Mouse (Mus musculus) adrenal gland, adult 8-10 months (tissue): ENCODE data around the gene Lck. TPM values are rescaled to one million over a fixed set of nuclear protein-coding genes. Genes with fewer than 3 reads are reported as not detected.

Experiments
- DNase-seq: peaks from one replicate; pipeline ENCODE4 v3.0.0; 2022
- total RNA-seq, 4 experiments: library from RNA; stranded (reverse); gene quantifications; 2 replicates each; pipeline ENCODE4 v1.2.4; 2022

Lck gene
- total RNA-seq: 1 to 10 TPM; 1.9 to 3.5 (median 2.6) TPM

- no peak for DNase-seq
These were observed at the start of gene Lck for GRCm38 (mm10) chr4:129573430-129573829. TSS of gene Lck (minus strand) at chr4:129573641.

DNA sequence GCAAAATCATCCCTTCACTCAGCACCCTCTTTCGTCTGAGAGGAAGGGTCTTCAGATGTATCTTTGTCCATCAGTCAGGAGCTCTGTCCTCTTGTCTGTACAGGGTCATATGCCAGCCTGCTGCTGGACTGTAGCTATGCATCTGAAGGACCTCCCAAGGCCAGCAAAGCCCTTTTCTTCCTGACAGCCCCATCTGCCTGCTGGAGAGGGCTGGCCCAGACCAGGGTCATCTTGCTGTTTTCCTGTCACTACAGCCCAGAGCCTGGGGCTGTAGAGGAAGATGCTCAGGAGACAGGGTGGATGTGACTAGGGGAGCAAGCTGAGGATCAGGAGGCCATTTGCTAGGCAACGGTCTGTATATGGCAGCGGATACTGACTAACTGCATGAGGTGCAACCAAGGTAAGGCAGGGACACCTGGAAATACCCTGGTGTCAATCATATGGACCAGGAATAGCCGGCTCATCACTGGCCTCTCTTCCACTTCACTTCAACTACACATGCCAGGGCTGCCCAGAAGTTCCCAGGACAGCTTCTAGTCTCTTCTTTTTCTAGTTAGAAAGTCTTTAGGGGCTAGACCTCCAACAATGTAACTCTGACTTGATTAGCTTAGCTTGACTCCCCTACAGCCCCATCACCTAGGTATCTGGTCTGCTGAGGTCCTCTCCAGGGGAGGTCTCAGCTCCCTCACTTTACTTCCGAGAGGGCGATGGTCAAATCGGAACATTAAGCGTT is 49.5 kb upstream of the Lck start:
- no peak for DNase-seq

- DNase-seq: no peak
These were observed 48.8 kb upstream of the Lck start for GRCm38 (mm10) chr4:129622120-129622802.

DNA sequence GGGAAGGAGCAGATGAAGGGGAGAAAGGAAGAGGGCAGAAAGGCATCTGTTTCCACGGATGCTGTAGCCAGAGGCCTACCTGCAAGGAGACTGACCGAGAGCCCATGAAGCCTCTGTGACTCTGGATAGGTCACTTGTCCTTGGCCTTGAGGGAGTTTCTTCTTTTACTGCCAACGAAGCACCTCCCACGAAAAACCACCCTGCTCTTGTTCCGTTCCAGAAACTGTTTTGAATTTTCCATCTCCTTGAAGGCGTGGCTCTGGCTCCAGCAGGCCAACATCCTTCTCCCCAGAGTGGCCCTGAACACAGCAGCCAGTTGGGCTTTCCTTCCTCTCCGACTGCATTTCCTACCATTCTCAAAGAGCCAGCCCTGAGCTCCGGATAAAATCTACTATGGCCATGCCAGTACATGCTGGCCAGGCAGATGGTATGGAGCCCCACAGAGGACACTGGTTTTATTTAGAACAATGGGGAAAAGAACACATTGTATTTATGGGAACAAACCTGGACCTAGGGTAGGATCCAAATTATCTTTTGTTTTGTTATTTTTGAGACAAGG is 47.9 kb upstream of the Lck start:
- no peak for DNase-seq

DNA sequence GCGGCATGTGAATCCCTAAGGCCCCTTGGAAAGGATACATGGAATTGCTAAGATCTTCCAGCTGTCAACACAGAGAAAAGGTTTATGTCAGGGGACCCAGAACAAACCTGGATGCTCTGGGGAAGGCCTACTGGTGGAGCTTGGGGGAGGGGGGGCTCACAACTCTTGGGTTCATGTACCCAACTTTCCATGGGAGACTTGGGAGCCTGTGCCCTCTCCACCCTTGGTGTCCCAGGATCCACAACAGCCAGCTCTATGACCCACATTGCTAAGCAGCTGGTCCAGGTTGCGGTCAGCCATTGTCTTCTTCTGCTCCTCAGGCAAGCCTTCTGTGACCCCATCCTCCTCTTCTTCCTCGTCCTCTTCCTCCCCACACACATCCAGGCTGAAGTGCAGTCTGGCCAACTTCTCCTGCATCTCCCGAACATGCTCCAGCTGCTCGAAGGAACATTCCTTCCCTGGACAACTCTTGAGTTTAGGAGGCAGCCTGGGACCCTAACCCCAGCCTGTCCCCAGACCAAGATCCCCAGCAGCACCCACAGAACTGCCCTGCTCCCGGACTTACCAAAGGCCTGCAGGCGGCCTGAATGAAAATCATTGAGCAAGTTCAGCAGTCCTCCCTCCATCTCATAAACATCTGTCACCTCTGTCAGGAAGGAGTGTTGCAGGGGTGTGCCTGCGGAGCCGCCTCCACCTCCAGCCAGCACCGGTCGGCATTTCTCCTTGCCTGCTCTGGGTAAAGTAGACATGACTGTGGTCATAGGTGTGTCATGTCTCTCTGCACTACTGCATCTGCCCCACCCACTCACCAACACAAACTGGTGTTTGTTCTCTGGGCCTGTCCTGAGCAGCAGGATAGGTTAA is 47.2 kb upstream of the Lck start:
- DNase-seq: no peak

DNA sequence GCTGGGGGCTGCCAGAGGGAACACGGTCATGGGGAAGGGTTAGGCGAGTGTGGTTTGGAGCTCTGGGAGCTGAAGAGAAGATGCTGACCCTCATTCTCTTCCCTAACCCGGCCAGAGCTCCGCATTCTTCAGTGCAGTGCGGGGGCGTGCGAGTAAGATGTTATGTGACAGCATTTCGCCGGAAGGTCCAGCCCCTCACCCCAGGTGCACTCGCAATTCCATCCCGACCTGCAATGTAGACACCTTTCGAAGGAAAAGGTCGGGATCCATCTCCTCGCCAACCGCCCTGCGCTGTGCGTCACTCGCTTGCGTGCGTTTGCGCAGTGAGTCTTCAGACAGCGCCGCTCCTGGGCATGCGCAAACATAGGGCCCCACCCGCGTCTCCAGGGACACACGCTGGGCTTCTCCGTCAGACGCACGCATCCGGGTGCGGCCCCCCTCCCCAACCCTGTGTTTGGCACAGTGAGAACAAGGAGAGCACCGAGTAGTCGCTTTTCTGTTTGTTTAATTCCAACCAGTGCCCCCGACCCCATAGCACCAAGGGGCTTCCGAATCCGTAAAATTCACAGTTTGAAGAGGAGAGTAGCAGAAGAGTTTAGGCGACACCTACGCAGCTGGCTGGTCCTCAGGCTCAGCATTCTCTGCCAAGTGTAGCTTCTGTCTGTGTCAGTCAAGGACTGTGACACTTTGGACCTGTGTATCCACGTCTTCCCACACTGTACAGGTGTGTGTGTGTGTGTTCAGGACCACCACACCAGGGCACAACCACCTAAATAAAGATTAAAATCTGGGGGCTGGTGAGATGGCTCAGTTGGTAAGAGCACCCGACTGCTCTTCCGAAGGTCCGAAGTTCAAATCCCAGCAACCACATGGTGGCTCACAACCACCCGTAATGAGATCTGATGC is 45.6 kb upstream of the Lck start, which contains the start of gene Iqcc:
Gene Iqcc (minus strand): TSS at position 314 of the 906 bp plus-strand sequence.
- DNase-seq: peak; percentile 95

- DNase-seq: no peak
These were observed 44.6 kb upstream of the Lck start for GRCm38 (mm10) chr4:129618031-129618430.

DNA sequence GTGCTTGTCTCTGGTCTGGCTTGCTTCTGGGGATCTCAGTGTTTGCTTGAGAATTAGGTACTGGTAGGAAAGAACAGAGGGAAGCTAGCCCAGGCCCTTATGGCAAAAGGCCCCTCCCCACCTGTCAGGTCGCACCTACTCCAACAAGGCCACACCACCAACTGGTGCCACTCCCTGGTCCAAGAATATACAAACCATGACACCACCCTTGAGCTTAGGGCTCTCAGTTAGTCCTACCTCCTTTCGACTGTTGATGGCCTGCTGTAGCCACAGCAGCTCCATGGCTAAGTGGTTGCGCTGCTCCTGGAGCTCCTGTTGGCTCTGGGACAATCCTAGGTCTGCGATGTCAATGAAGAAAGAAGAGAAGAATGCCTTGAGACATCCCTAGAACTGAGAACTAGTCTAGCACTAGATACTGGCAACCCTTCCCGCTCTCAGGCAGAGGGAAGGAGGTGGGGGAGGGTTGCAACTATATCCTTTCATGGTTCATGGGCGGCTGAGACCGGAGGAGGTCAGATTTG is 43.7 kb upstream of the Lck start:
- no peak for DNase-seq

GRCm38 (mm10) chr4:129616631-129617030 is 43.2 kb upstream of the Lck start:
- DNase-seq: no peak

GRCm38 (mm10) chr4:129615801-129616290 is 42.4 kb upstream of the Lck start:
- no peak for DNase-seq

- DNase-seq: no peak
These were observed 40.7 kb upstream of the Lck start, which contains the start of gene Dcdc2b for GRCm38 (mm10) chr4:129614093-129614492. TSS of gene Dcdc2b (minus strand) at chr4:129614257.

- no peak for DNase-seq
These were observed 37.0 kb upstream of the Lck start for GRCm38 (mm10) chr4:129610472-129610871.

GRCm38 (mm10) chr4:129610026-129610425 is 36.6 kb upstream of the Lck start:
- DNase-seq: no peak

DNA sequence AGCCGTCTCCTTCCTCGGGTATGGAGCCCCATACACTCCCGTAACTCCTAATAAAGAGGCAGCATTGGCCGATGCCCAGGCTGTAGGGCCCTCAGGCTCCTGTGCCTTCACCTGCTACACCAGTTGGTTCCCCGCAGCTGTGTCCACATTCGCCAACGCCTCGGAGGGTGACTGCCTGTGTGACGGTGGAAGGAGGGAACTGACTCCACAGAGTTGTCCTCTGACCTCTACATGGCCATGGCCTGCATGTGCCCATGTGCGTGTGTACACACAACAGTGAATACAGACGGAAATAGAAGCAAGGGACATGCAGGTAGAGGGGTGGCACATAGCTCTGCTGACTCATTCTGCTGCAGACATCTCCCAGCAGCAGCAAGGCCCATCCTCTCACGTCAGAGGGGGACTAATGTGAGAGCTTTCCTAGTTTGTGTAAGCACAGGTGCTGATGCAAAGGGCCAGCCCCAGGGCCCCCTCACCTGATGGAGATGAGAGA is 35.7 kb upstream of the Lck start:
- DNase-seq: no peak

GRCm38 (mm10) chr4:129608426-129609025 is 35.1 kb upstream of the Lck start:
- peak; percentile 62 for DNase-seq

DNA sequence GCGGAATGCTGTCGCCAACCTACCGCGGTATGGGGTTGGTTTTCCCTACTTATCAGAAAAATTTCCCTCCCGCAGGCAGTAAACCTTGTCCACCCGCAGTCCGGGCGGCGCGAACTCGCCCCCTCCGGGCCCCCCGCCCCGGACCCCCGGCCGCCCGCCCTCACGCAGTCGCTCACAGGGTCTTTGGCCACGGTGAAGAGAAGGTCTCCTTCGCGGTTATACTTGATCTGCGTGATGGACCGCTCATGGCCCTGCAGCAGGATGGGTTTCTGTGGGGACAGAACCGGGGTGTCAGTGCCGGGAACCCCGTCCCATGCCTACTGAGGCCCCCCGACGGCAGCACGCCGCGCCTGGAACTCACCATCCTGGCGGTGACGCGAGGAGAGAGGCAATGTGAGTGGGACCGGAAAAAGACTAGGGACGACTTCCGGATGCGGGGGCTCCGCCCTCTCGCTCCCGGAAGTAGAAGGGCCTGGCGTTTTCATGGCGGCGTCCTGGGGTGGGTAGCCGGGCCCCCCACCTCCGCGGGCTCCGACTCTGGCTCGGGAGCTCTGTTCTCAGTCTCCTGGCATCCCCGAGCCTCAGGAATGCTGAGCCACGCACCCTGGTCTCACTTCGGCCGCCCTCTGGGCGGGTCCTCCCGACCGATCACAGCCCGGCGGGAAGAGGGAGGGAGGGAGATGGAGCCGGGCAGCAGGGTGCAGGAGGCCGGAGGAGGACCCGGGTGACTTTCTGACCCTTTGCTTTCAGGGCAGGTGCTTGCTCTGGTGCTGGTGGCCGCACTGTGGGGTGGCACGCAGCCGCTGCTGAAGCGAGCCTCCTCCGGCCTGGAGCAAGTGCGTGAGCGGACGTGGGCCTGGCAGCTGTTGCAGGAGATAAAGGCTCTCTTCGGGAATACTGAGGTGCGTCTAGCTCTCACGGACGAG is 27.1 kb upstream of the Lck start, which contains the start of the genes Eif3i and Tmem234:
Gene Eif3i (minus strand): TSS at position 416 of the 926 bp plus-strand sequence.
Gene Tmem234 (plus strand): TSS at position 436 of the 926 bp plus-strand sequence.
- DNase-seq: peak; percentile 76

- no peak for DNase-seq
These were observed 15.4 kb upstream of the Lck start for GRCm38 (mm10) chr4:129588865-129589264.

DNA sequence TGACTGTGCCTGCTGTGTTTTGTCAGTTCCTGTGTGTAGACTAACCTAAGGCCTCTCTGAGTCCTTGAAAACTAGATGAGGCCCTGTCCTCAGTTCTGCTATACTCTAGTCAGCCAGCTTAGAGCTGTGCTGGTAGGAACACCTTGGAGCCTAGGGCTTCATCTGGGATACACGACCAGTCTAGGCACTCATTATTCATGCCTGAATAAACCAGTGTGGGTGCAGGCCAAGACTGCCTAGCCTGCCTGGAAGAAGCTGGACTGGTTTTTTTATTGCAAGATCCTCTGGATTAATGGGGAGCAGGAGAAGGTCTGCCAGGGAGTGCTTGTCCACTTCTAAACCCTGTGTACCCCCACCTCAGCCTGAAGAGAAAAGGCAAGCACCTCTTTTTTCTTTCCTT is 13.5 kb upstream of the Lck start:
- DNase-seq: no peak

DNA sequence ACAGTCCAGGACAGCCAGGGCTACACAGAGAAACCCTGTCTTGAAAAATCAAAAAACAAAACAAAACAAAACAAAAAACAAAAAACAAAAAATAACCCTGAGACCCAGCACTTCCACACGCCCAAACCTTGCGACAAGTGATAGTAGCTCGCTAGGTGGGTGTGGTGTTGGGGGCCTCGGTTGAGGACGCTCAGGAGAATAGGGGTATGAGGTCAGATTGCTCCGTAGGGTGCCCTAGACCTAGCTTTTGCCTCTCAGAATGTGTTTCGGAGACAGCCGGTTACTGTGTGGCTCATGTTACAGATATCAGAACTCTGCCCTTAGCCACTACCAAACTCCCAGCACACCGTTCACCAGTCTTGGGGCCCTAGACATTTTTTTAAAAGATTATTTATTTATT is 12.3 kb upstream of the Lck start:
- DNase-seq: no peak
